Mouse (Mus musculus) C2C12 (cell line): ENCODE results near the gene Zfp423. TPM values are rescaled to one million over a fixed set of nuclear protein-coding genes. Genes with fewer than 3 reads are reported as not detected.

Experiments
- H3K27me3 ChIP-seq: one replicate; pipeline ENCODE4 v1.6.1; 2011; ENCODE audit not compliant: control insufficient read depth, insufficient read depth, insufficient read length
- H3K36me3 ChIP-seq: one replicate; pipeline ENCODE4 v1.6.1; 2011; ENCODE audit not compliant: control insufficient read depth, insufficient read depth
- H3K4me3 ChIP-seq: one replicate; pipeline ENCODE4 v1.5.1; 2011; ENCODE audit warnings: mild to moderate bottlenecking, control low read depth; ENCODE audit not compliant: poor library complexity, insufficient read depth, severe bottlenecking
- H3K79me2 ChIP-seq: one replicate; pipeline ENCODE4 v1.6.1; 2011; ENCODE audit not compliant: control insufficient read depth, insufficient read depth
- H3K79me3 ChIP-seq: one replicate; pipeline ENCODE4 v1.6.1; 2011; ENCODE audit warnings: low read depth, control low read depth
- H3ac ChIP-seq: one replicate; pipeline ENCODE3; 2011; ENCODE audit warnings: low read depth; ENCODE audit not compliant: control insufficient read depth, insufficient read length
- CEBPB ChIP-seq: IDR thresholded peaks from one replicate; pipeline ENCODE4 v1.6.1; 2011; ENCODE audit warnings: low read depth, mild to moderate bottlenecking, control low read depth, moderate library complexity
- CTCF ChIP-seq: IDR thresholded peaks from one replicate; pipeline ENCODE4 v1.5.1; 2011; ENCODE audit not compliant: control insufficient read depth, insufficient read depth, insufficient read length
- FOSL1 ChIP-seq: IDR thresholded peaks from one replicate; pipeline ENCODE4 v1.8.0; 2011; ENCODE audit warnings: mild to moderate bottlenecking, low read length; ENCODE audit not compliant: poor library complexity, insufficient read depth, severe bottlenecking
- MAX ChIP-seq: IDR thresholded peaks from one replicate; pipeline ENCODE4 v1.6.1; 2011; ENCODE audit warnings: mild to moderate bottlenecking, control low read depth
- MYOD1 ChIP-seq: IDR thresholded peaks from one replicate; pipeline ENCODE4 v1.6.1; 2011; ENCODE audit warnings: low read depth; ENCODE audit not compliant: control insufficient read depth, insufficient read length
- MYOG ChIP-seq: IDR thresholded peaks from one replicate; pipeline ENCODE4 v1.6.1; 2011; ENCODE audit not compliant: control insufficient read depth, insufficient read length; ENCODE audit errors: extremely low read depth
- USF1 ChIP-seq: IDR thresholded peaks from one replicate; pipeline ENCODE4 v1.6.1; 2011; ENCODE audit warnings: low read depth, mild to moderate bottlenecking, control low read depth, moderate library complexity
- polyA plus RNA-seq: library from polyadenylated mRNA; unstranded; fragments of >200 nt; fragmentation: generic; extraction: Trizol; gene quantifications from one replicate; pipeline ENCODE4 v1.2.1, GENCODE M21; 2012; ENCODE audit warnings: missing spikeins

Zfp423 gene
- polyA plus RNA-seq, 1 experiment: 0.14 TPM

- H3ac ChIP-seq: no peak overlapping the region
- no peak for TF ChIP-seq MYOD1
- TF ChIP-seq USF1: no peak
- no peak for TF ChIP-seq MYOG
- TF ChIP-seq CEBPB: no peak
- no peak for TF ChIP-seq MAX
- TF ChIP-seq CTCF: no peak
- TF ChIP-seq FOSL1: no peak
- H3K4me3 ChIP-seq: no peak overlapping the region
- H3K36me3 ChIP-seq: no peaks in the 10 kb centered on the region
- H3K79me3 ChIP-seq: no peaks in the 10 kb centered on the region
- no peaks in the 10 kb centered on the region for H3K79me2 ChIP-seq
- H3K27me3 ChIP-seq: peaks cover 17% of the 10 kb centered on the region
Measured at GRCm38 (mm10) chr8:87686026-87686425, 273.4 kb downstream of the Zfp423 start.

GRCm38 (mm10) chr8:87685392-87685791, 274.0 kb downstream of the Zfp423 start:
- no peaks in the 10 kb centered on the region for H3K79me3 ChIP-seq
- no peak overlapping the region for H3K4me3 ChIP-seq
- no peaks in the 10 kb centered on the region for H3K79me2 ChIP-seq
- H3K27me3 ChIP-seq: peaks cover 17% of the 10 kb centered on the region
- TF ChIP-seq USF1: no peak
- TF ChIP-seq MYOG: no peak
- TF ChIP-seq CTCF: no peak
- TF ChIP-seq MYOD1: no peak
- TF ChIP-seq CEBPB: no peak
- no peak for TF ChIP-seq FOSL1
- TF ChIP-seq MAX: no peak
- no peak overlapping the region for H3ac ChIP-seq
- H3K36me3 ChIP-seq: no peaks in the 10 kb centered on the region

GRCm38 (mm10) chr8:87682066-87682465, 277.3 kb downstream of the Zfp423 start:
- peaks cover 3% of the 10 kb centered on the region for H3K27me3 ChIP-seq
- no peaks in the 10 kb centered on the region for H3K79me2 ChIP-seq
- no peaks in the 10 kb centered on the region for H3K36me3 ChIP-seq
- H3ac ChIP-seq: no peak overlapping the region
- no peak overlapping the region for H3K4me3 ChIP-seq
- TF ChIP-seq CTCF: no peak
- no peaks in the 10 kb centered on the region for H3K79me3 ChIP-seq

GRCm38 (mm10) chr8:87680034-87680433, 279.4 kb downstream of the Zfp423 start:
- Histone ChIP-seq H3K79me3 (no peaks in the 10 kb centered on the region), H3K27me3 (no peaks in the 10 kb centered on the region), H3ac (no peak overlapping the region), H3K4me3 (no peak overlapping the region), H3K36me3 (no peaks in the 10 kb centered on the region), H3K79me2 (no peaks in the 10 kb centered on the region)
- TF ChIP-seq MYOG (no peak), MAX (no peak), USF1 (no peak), FOSL1 (no peak), CEBPB (no peak), CTCF (no peak), MYOD1 (no peak)

- no peaks in the 10 kb centered on the region for H3K79me3 ChIP-seq
- no peaks in the 10 kb centered on the region for H3K27me3 ChIP-seq
- H3ac ChIP-seq: no peak overlapping the region
- TF ChIP-seq FOSL1 (no peak), MAX (no peak), USF1 (no peak), MYOD1 (no peak), MYOG (no peak), CEBPB (no peak), CTCF (no peak)
- H3K79me2 ChIP-seq: no peaks in the 10 kb centered on the region
- H3K4me3 ChIP-seq: no peak overlapping the region
- no peaks in the 10 kb centered on the region for H3K36me3 ChIP-seq
Measured at GRCm38 (mm10) chr8:87679431-87680003, 279.9 kb downstream of the Zfp423 start.

GRCm38 (mm10) chr8:87675411-87675810, 284.0 kb downstream of the Zfp423 start:
- H3K79me3 ChIP-seq: no peaks in the 10 kb centered on the region
- H3K79me2 ChIP-seq: no peaks in the 10 kb centered on the region
- no peak for TF ChIP-seq CEBPB
- no peak for TF ChIP-seq FOSL1
- TF ChIP-seq USF1: no peak
- TF ChIP-seq MAX: no peak
- TF ChIP-seq CTCF: no peak
- H3K4me3 ChIP-seq: no peak overlapping the region
- H3K36me3 ChIP-seq: no peaks in the 10 kb centered on the region
- H3K27me3 ChIP-seq: no peaks in the 10 kb centered on the region
- H3ac ChIP-seq: no peak overlapping the region
